Mouse (Mus musculus) CH12.LX (cell line): Measurements from ENCODE around the gene Rbms1. TPM values are rescaled to one million over a fixed set of nuclear protein-coding genes. Genes with fewer than 3 reads are reported as not detected.

ENCODE experiments used
- DNase-seq: peaks from one replicate; pipeline ENCODE4 v3.0.0-alpha.2; 2013; ENCODE audit errors: extremely low read depth
- H3K27ac ChIP-seq: 2 replicates; pipeline ENCODE4 v1.5.1; 2012; ENCODE audit warnings: low read depth, mild to moderate bottlenecking, control low read depth, moderate library complexity; ENCODE audit not compliant: insufficient read depth
- H3K27me3 ChIP-seq: replicated peaks from 2 replicates; pipeline ENCODE3; 2012; ENCODE audit warnings: inconsistent platforms
- H3K36me3 ChIP-seq, 2 experiments: replicated peaks in 1 of 2; 2 replicates each; pipeline versions ENCODE3 to v1.6.1; 2012; ENCODE audit warnings: inconsistent platforms in 1 of 2, low read length in 1 of 2, mild to moderate bottlenecking in 1 of 2, mixed read lengths in 1 of 2, moderate library complexity in 1 of 2; ENCODE audit not compliant: control insufficient read depth in 1 of 2, insufficient read depth in 1 of 2
- H3K4me1 ChIP-seq, 2 experiments: 2 replicates each; pipeline ENCODE4 v1.6.1; 2012; ENCODE audit warnings: inconsistent platforms in 1 of 2, moderate library complexity in 1 of 2; ENCODE audit not compliant: insufficient read depth in 2 of 2, control insufficient read depth in 1 of 2
- H3K4me2 ChIP-seq: 2 replicates; pipeline ENCODE4 v1.6.1; 2012; ENCODE audit warnings: low read depth, mild to moderate bottlenecking, control low read depth; ENCODE audit not compliant: poor library complexity, insufficient read depth, severe bottlenecking
- H3K4me3 ChIP-seq, 3 experiments: fragments of 150-350 bp in 1 of 3; sonication (generic) in 1 of 3; replicated peaks in 1 of 3; 2 replicates each; pipeline versions ENCODE3 to v1.5.1; 2011 to 2012; ENCODE audit warnings: low read depth in 2 of 3, low read length in 2 of 3, mild to moderate bottlenecking in 2 of 3, moderate library complexity in 2 of 3, control low read depth in 1 of 3, improper control_type of control experiment in 1 of 3, inconsistent platforms in 1 of 3, mixed read lengths in 1 of 3; ENCODE audit not compliant: poor library complexity in 1 of 3
- H3K79me2 ChIP-seq: replicated peaks from 2 replicates; pipeline ENCODE4 v1.6.1; 2012; ENCODE audit warnings: mild to moderate bottlenecking, moderate library complexity; ENCODE audit not compliant: control insufficient read depth, poor library complexity, insufficient read depth, severe bottlenecking; ENCODE audit errors: extremely low read depth
- H3K9ac ChIP-seq: 2 replicates; pipeline ENCODE4 v1.6.1; 2012; ENCODE audit warnings: low read depth, mild to moderate bottlenecking, control low read depth, moderate library complexity; ENCODE audit not compliant: insufficient read depth
- H3K9me3 ChIP-seq: replicated peaks from 2 replicates; pipeline ENCODE3; 2012; ENCODE audit warnings: low read length, inconsistent platforms, mixed read lengths
- CHD1 ChIP-seq: IDR thresholded peaks from 2 replicates; pipeline ENCODE4 v1.6.1; 2012; ENCODE audit warnings: low read depth, low read length, improper control_type of control experiment, inconsistent platforms
- CHD2 ChIP-seq: IDR thresholded peaks from 2 replicates; pipeline ENCODE4 v1.6.1; 2011; ENCODE audit warnings: low read length, improper control_type of control experiment
- E2F4 ChIP-seq: IDR thresholded peaks from 2 replicates; pipeline ENCODE4 v1.6.1; 2011; ENCODE audit warnings: low read depth, low read length, improper control_type of control experiment; ENCODE audit not compliant: insufficient replicate concordance
- ELF1 ChIP-seq: IDR thresholded peaks from 2 replicates; pipeline ENCODE4 v1.6.1; 2014; ENCODE audit warnings: low read depth, mild to moderate bottlenecking, inconsistent platforms, low read length, improper control_type of control experiment
- GABPA ChIP-seq: IDR thresholded peaks from 2 replicates; pipeline ENCODE4 v1.6.1; 2012; ENCODE audit warnings: low read depth, low read length, improper control_type of control experiment, inconsistent platforms; ENCODE audit not compliant: insufficient replicate concordance
- HCFC1 ChIP-seq: IDR thresholded peaks from 2 replicates; pipeline ENCODE4 v1.6.1; 2012; ENCODE audit warnings: low read depth, mild to moderate bottlenecking, inconsistent platforms, low read length, improper control_type of control experiment
- KAT2A ChIP-seq: IDR thresholded peaks from 2 replicates; pipeline ENCODE4 v1.6.1; 2012; ENCODE audit warnings: low read length, improper control_type of control experiment, inconsistent platforms; ENCODE audit not compliant: insufficient replicate concordance
- MEF2A ChIP-seq: IDR thresholded peaks from 2 replicates; pipeline ENCODE4 v1.6.1; 2014; ENCODE audit warnings: low read depth, mild to moderate bottlenecking, inconsistent platforms, low read length, improper control_type of control experiment, borderline replicate concordance
- MXI1 ChIP-seq: IDR thresholded peaks from 2 replicates; pipeline ENCODE4 v1.6.1; 2011; ENCODE audit warnings: mild to moderate bottlenecking, low read depth, low read length, improper control_type of control experiment
- NELFE ChIP-seq: IDR thresholded peaks from 2 replicates; pipeline ENCODE4 v1.6.1; 2011; ENCODE audit warnings: low read depth, low read length, improper control_type of control experiment
- NRF1 ChIP-seq: IDR thresholded peaks from 2 replicates; pipeline ENCODE4 v1.6.1; 2014; ENCODE audit warnings: low read depth, mild to moderate bottlenecking, inconsistent platforms, low read length, improper control_type of control experiment, moderate library complexity
- PAX5 ChIP-seq: IDR thresholded peaks from 2 replicates; pipeline ENCODE4 v1.6.1; 2012; ENCODE audit warnings: low read length, inconsistent platforms, mixed read lengths
- POLR2AphosphoS2 ChIP-seq: IDR thresholded peaks from 2 replicates; pipeline ENCODE4 v1.6.1; 2011; ENCODE audit warnings: low read depth, low read length, improper control_type of control experiment
- RAD21 ChIP-seq: IDR thresholded peaks from 2 replicates; pipeline ENCODE4 v1.6.1; 2011; ENCODE audit warnings: low read depth, mild to moderate bottlenecking, low read length, improper control_type of control experiment, moderate library complexity
- SMC3 ChIP-seq: IDR thresholded peaks from 2 replicates; pipeline ENCODE4 v1.6.1; 2011; ENCODE audit warnings: low read depth, low read length, improper control_type of control experiment
- USF2 ChIP-seq: conservative IDR thresholded peaks from 2 replicates; pipeline ENCODE4 v1.6.1; 2011; ENCODE audit warnings: low read depth, low read length, improper control_type of control experiment
- ZMIZ1 ChIP-seq: IDR thresholded peaks from 2 replicates; pipeline ENCODE4 v1.6.1; 2012; ENCODE audit warnings: low read depth, mild to moderate bottlenecking, inconsistent platforms, low read length, improper control_type of control experiment
- dilution Hi-C: fragments of 300-500 bp; cut with MboI; formaldehyde crosslinking; loops from 2 replicates; pipeline ENCODE4 v1.14.3; 2020; ENCODE audit warnings: low sequenced_read_pairs; ENCODE audit not compliant: extremely low pct_unique_long_range_greater_than_20kb, extremely low pct_ligation_motif_present
- in situ Hi-C: fragments of 300-500 bp; cut with MboI; formaldehyde crosslinking; loops from 3 replicates; pipeline ENCODE4 v1.14.3; 2019; ENCODE audit warnings: low sequenced_read_pairs, low pct_ligation_motif_present, low pct_unique_long_range_greater_than_20kb, mixed read lengths
- polyA plus RNA-seq: library from polyadenylated mRNA; unstranded; fragments of >175 nt; gene quantifications from 2 replicates; pipeline ENCODE4 v1.2.1, GENCODE M21; 2012; ENCODE audit warnings: low read depth; ENCODE audit not compliant: insufficient read length
- total RNA-seq, 2 experiments: library from RNA; depleted of rRNA; stranded (reverse); fragments of 300-350 nt in 1 of 2; fragments of >200 nt in 1 of 2; gene quantifications; 2 replicates each; pipeline ENCODE4 v1.2.3; 2012 to 2014

Gene Rbms1
- total and polyA plus RNA-seq, 3 experiments, result 10.6 to 33.9 (median 12.6) TPM

GRCm38 (mm10) chr2:60730024-60730423 lies 233.0 kb downstream of the Rbms1 start:
- no peaks in the 10 kb centered on the region for H3K36me3 ChIP-seq
- no peak for TF ChIP-seq SMC3
- TF ChIP-seq CHD2, result no peak
- no peak for TF ChIP-seq CHD1
- TF ChIP-seq E2F4, result no peak
- no peak for TF ChIP-seq GABPA
- TF ChIP-seq KAT2A, result no peak
- TF ChIP-seq MXI1, result no peak
- TF ChIP-seq ELF1, result no peak
- TF ChIP-seq USF2, result no peak
- no peak for TF ChIP-seq MEF2A
- in situ Hi-C loops (loop anchor here (25.0 kb wide), 1 partner anchor 732 kb away; no protein-coding TSS in a partner anchor), dilution Hi-C loops (no loop called here)
- H3K27ac ChIP-seq, result no peak overlapping the region
- H3K79me2 ChIP-seq, result no peaks in the 10 kb centered on the region
- no peak overlapping the region for H3K9ac ChIP-seq
- H3K4me3 ChIP-seq, result no peak overlapping the region
- H3K4me2 ChIP-seq, result no peak overlapping the region
- H3K9me3 ChIP-seq, result no peaks in the 10 kb centered on the region
- H3K27me3 ChIP-seq, result no peaks in the 10 kb centered on the region
- H3K4me1 ChIP-seq, result no peaks in the 10 kb centered on the region
- no peak for DNase-seq

DNA sequence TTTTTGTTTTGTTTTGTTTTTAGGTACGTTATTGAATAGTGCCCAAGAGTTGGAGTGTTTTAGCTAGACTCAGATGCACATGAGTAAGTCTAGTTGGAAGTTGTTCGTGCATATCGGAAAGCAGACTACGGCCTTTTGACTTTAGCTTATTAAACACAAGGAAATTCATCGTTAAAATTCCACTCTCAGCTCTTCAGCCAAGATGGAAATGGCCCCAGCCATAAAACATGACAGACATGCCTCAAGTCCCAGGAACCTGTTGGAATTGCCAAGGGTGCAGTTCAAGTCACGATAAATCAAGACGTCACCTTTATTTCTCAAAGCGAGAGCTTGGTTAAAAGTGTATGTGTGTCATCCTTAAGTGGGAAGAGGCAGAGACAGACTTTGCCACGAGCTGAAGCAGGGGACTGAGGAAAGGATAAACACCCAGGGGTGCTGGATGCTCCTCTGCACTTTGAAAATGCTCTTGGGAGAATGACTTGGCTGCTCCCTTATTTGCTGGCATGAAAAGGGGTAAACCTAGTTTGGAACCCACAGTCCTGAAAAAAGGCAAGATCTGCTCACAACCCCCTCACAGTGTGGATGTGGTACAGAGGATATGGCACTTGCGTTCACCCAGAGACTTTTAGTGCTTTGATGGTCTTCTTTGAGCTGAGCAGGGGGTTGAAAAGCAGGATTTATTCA lies 233.9 kb downstream of the Rbms1 start:
- no peak for DNase-seq
- dilution Hi-C loops, result no loop called here
- no peak for TF ChIP-seq PAX5
- TF ChIP-seq NELFE, result no peak
- TF ChIP-seq POLR2AphosphoS2, result no peak
- no peak for TF ChIP-seq ZMIZ1
- TF ChIP-seq NRF1, result no peak
- TF ChIP-seq HCFC1, result no peak
- TF ChIP-seq MXI1, result no peak
- TF ChIP-seq RAD21, result no peak

More for the DNA sequence above, 233.9 kb downstream of the Rbms1 start:
- Histone ChIP-seq H3K9ac (no peak overlapping the region), H3K27me3 (no peaks in the 10 kb centered on the region), H3K4me2 (peak overlapping the region; percentile 25; the same call in 1 of the 2 replicates), H3K79me2 (no peaks in the 10 kb centered on the region), H3K4me3 (no peak overlapping the region), H3K36me3 (no peaks in the 10 kb centered on the region), H3K27ac (no peak overlapping the region), H3K9me3 (no peaks in the 10 kb centered on the region), H3K4me1 (no peaks in the 10 kb centered on the region)
- in situ Hi-C loops, result loop anchor here (25.0 kb wide), 1 partner anchor 733 kb away; no protein-coding TSS in a partner anchor
